Mouse (Mus musculus) kidney, adult 9 months (tissue): Measurements from ENCODE around the gene Rhox4g.
"Not testable (repeated sequence)": the region's sequence is repeated elsewhere in the genome, so short reads cannot be mapped to it uniquely, and the experiment has no call there.

Source experiments
- DNase-seq: peaks from one replicate; pipeline ENCODE4 v3.0.0; 2022

The Rhox4g gene

DNA sequence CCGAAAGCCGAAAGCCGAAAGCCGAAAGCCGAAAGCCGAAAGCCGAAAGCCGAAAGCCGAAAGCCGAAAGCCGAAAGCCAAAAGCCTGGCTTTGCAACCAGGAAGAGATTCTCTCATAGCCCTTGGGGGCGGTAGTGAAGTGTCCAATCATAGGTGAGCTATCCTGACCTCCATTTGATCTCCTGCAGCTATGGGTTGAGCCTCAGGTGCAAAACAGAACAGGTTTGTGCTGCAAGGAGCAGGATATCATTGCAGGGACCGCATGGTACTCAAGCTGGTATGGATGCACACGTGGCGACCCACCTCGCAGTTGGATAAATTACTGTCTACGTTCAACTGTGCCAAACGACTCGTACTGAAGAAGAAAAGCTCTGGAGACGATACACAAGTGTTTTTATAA is at the start of gene Rhox4g:
Rhox4g (minus strand) TSS at position 101 of the 400 bp plus-strand sequence.
- not testable (repeated sequence) for DNase-seq

DNA sequence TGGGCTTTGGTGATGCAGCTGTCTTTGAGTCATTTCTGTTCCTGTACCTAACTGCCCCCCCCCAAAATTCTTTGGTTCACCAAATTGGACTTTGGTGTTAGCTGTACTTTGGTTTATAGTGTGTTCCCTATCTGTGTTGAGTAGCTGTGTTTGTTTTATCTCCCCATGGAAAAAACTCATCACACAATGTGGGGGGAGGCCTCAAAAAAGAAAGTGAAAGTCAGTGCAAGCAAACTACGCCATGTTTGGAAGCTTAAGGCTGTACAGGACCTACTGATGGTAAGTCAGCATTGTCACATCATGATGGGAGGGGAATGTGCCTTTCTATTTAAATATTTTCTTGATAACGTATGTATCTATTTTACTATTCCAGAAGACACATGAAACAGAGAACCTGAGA is 41.1 kb upstream of the Rhox4g start:
- no peak for DNase-seq

DNA sequence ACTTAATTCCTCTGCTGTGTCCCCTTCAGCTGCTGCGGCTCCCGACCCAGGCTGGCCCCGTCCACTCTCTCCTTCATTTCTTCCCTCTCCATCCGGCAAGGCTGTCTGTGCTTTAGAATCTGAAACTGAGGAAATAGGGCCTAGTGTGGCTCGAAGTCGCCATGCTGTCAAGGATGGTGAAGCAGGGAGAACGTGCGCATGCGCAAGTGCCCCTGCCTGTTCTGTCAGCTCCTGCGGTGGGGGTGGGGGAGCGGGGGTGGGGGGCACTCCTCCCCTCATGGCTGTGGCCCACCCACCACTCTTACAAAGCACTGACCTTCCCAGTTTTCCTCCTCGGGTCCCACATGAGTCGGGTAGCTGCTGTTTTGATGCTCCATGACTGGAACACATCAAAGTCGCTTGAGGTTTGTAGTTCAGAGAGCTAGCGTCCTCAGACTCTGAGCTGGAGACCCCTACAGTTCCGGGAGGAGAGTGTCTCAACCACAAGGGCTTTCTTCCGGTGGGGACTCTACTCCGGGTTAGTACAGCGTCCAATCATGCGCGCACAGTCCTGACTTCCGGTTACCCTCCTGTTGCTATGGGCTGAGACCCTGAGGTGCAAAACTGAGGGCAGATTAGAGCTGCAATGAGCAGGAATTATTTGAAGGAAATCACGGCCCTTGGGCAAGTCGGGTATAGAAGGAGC is 32.0 kb upstream of the Rhox4g start:
- DNase-seq, result no peak

DNA sequence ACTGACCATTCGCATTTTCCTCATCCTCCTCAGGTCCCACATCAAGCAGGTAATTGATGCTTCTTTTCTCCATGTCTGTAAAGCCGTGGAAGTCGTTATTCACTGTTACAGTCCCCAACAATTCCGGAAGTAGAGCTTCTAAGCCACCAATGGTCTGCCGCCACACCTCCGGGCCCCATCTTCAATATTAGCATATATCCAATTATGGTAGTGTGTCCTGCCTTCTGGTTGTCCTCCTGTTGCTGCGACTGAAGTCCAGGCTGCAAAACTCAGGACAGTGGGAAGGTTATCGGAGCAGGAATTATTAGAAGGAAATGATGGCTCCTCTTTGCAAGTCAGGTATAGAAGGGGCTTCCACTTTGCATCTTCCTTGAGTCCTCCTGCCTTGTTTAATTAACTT is 22.1 kb upstream of the Rhox4g start, which contains the start of gene Rhox2h:
Rhox2h (minus strand) TSS at position 101 of the 400 bp plus-strand sequence.
- not testable (repeated sequence) for DNase-seq

DNA sequence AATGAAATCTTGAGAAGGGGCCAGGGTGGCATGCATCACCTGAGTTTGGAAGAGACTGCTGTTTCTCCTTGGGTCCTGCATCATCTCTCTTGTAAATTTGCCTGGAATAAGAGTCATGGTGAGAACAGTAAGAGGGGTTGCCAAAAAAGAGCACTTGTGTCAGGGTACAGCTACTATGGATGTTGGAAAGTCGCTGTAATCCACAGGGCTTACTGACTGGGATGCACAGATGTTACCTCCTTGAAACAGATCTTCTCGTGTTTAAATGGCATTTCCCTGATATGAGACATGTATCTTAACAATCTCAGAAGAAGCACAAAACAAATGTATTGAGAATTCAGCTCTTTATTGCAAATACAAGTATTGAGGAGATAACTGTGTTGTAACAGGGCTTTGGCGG is 17.5 kb upstream of the Rhox4g start, which contains the start of gene Rhox3h:
Rhox3h (minus strand) TSS at position 101 of the 400 bp plus-strand sequence.
- not testable (repeated sequence) for DNase-seq

DNA sequence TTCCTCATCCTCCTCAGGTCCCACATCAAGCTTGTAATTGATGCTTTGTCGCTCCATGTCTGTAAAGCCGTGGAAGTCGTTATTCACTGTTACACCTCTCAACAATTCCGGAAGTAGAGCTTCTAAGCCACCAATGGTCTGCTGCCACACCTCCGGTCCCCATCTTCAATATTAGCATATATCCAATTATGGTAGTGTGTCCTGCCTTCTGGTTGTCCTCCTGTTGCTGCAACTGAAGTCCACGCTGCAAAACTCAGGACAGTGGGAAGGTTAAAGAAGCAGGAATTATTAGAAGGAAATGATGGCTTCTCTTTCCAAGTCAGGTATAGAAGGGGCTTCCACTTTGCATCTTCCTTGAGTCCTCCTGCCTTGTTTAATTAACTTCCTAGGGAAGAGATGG is 7.8 kb downstream of the Rhox4g start, which contains the start of gene Rhox2g:
Rhox2g (minus strand) TSS at position 101 of the 400 bp plus-strand sequence.
- not testable (repeated sequence) for DNase-seq

DNA sequence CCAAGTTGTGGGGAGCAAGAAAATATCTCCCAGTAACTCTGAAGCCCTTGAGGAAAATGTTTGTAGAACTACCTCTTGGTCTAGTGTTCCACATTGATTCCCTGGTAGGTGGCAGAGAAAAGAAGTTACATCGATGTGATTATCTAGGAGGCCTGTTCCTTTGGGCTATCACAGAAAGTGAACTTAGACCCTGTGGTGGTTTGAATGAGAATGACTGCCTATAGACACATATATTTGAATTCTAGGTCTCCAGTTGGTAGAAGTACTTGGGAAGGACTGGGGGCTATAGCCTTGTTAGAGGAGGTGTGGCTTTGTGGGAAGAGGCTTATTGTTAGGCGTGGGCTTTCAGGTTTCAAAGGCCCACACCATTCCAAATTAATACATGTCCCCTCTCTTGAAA is 22.6 kb downstream of the Rhox4g start, which contains the start of gene Rhox3g:
Rhox3g (minus strand) TSS at position 101 of the 400 bp plus-strand sequence.
- DNase-seq, result not testable (repeated sequence)

DNA sequence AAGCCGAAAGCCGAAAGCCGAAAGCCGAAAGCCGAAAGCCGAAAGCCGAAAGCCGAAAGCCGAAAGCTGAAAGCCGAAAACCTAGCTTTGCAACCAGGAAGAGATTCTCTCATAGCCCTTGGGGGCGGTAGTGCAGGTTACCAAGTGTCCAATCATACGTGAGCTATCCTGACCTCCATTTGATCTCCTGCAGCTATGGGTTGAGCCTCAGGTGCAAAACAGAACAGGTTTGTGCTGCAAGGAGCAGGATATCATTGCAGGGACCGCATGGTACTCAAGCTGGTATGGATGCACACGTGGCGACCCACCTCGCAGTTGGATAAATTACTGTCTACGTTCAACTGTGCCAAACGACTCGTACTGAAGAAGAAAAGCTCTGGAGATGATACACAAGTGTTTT is 43.5 kb downstream of the Rhox4g start, which contains the start of gene Rhox4f:
Rhox4f (minus strand) TSS at position 101 of the 400 bp plus-strand sequence.
- DNase-seq, result not testable (repeated sequence)
